Mouse (Mus musculus) sigmoid colon, adult 10 weeks (tissue): ENCODE measurements around the gene Magee2. TPM values are rescaled to one million over a fixed set of nuclear protein-coding genes. Genes with fewer than 3 reads are reported as not detected.

ENCODE experiments used
- polyA plus RNA-seq: library from polyadenylated mRNA; stranded (reverse); fragments of 350-450 nt; fragmentation: Illumina TruSeq; extraction: RNeasy Lipid Tissue Mini Kit (QIAGEN cat#74804); gene quantifications from one replicate; pipeline ENCODE4 v1.2.3, GENCODE M21; 2014; ENCODE audit warnings: low read depth, low replicate concordance

Gene Magee2
- polyA plus RNA-seq: not detected

DNA sequence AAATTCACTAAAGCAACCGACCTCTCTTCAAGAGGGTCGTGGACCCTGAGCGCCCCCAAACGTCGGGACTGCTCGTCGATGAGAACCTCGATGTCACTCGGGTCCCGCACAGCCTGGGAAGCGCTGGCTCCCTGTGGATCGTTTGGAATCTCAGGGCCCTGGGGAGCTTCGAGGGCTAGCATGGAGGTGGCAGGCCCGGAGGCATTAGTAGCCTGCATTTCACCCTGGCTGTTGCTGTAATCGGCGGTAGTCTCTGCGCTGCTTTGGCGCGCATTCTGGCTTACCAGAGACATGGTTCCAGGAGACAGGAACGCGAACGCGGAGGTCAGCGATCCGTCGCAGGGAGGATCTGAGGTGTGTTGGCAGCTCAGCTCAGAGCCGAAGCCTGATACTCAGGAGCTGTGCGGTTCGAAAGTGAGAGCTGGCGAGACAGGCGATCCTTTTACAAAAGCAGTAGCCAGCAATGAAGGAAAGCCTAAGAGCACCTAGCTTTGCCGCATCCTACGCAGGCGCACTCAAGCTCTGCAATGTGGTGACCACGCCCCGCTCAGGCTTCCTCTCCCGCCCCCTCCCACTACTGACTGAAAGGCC is at the start of gene Magee2:
Gene Magee2 (minus strand): TSS at position 517 of the 591 bp plus-strand sequence.

Other genes starting within 250 kb of the Magee2 start
- gene Zdhhc15, start 186.2 kb downstream of the Magee2 start, polyA plus RNA-seq: 10.2 TPM
- gene Pbdc1, start 222.5 kb upstream of the Magee2 start, polyA plus RNA-seq: 41.4 TPM